Mouse (Mus musculus) lung, postnatal 25 days (tissue): Measurements from ENCODE around the gene Nfatc4.

Source experiments
- DNase-seq: peaks from one replicate; pipeline ENCODE4 v3.0.0; 2022; ENCODE audit warnings: low spot score

The Nfatc4 gene

DNA sequence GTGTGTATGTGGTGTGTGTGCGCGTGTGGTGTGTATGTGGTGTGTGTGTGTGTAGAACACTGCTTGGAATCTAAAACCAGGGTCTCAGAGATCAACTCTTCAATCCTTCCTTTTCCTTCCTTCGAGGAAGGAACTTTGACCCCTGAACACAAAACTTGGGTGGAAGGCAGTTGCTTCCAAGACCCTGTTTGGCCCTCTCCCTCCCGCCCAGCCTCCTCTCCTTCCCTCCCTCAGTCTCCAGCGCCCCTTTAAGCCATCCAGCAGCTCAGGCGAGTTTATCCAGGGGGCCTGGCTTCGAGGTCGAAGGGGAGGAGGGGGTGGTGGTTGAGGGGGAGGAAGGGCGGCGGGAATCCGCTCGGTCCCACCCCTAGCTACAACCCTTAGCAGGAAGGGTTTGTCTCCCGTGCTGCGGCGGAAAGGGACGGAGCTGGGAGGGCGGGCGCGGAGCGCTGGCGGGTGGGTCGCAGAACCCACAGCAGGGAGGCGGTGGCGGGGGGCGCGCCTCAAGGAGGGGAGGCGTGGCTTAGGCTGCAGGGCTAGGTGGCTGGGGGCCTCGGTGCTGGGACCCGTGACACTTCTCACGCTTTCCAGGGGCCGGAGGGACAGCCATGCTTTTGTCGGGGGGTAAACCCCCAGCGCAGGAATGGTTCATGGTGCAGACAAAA lies 30.8 kb downstream of the Nfatc4 start, which contains the start of gene Nynrin:
Nynrin (plus strand) TSS at position 390 of the 665 bp plus-strand sequence.
- DNase-seq: peak; percentile 74

DNA sequence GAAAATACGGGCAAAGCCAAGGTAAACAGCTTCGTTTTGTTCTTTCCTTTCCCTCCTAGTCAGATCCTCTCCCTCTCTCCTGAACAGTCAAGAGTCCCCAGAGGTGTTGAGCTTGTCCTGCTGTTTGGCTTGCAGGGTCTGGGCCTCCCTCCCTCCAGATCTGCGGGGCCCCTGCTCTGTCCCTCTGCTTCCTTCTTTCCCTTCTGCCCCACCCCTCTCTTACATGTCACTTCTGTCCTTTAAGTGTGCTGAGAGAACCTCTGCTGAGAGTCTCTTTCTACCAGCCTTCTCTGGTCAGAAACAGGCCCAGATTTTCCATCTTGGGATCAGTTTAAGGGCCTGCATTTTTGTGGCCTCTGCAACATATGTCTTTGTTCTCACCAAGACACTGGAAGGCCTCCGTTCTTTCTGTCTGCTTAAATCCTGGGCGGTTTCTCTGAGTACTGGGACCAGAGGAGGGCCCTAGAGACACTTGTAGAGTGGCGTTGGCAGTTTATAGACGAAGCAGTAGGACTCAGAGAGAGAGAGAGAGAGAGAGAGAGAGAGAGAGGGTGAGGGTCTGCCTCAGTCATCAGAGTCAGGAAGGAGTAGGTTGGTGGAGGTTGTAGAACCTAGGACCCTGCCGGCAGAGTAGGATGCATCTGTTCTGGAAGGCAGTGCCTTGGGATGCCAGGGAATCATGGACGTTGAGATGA lies 31.6 kb downstream of the Nfatc4 start:
- peak; percentile 18 for DNase-seq

DNA sequence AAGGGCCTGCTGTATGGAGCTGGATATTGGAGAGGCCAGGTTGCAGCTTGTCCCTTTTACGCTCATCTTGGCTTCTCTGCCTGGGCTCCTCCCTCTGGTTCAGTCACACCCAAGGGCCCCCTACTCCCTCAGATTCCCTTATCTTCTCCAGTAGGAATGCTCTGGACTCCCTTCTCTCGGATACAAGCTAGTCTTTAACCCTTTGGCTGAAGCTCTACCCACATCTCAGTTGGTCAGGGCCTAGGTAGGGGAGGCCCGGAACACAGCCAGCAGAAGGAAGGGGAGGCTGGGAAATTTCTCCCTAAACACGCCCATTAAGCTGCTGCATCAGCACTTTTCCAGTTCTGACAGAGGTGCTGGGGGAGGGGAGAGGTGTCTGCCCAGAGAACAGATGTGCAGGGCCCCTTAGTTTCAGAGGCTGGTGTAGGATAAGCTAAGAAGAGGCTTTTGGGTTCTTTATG lies 32.2 kb downstream of the Nfatc4 start:
- DNase-seq: peak; percentile 18

DNA sequence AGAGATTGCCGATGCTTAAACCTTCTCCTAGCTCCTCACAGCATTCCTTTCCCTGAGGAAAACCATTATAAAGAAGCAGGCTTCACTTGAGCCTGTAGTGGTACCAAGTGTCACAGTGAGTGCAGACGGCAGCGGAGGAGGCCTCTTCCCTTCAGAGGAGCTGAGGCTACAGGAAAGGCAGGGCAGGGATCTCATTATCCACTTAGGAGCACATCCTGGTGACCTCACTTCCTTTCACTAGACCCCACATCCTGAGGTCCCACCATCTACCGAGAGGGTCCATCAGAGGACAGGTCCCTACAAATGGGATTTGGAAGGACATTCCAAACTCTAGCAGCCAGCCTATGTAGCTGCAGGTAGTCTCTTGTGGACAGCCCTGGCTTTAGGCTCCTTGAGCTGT lies 34.6 kb downstream of the Nfatc4 start:
- DNase-seq: peak; percentile 13

DNA sequence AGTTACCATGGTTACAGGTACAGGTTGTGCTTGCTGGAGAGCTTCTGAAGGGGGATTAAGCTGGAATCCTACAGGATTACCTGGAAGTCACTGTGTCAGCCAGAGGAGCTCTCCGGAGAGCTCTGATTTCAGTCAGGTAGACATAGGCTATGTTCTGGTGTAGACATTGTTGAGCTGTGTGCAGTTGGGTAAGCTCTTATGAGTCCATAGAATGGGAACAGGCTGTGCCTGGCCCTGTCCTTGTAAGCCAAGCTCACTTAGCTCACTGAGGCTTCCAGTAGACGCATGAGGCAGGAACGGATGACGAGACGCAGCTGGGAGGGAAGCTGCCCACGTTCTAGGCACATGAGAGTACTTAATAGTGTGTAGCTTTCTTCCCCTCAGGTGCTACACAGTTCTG lies 39.2 kb downstream of the Nfatc4 start:
- no peak for DNase-seq

DNA sequence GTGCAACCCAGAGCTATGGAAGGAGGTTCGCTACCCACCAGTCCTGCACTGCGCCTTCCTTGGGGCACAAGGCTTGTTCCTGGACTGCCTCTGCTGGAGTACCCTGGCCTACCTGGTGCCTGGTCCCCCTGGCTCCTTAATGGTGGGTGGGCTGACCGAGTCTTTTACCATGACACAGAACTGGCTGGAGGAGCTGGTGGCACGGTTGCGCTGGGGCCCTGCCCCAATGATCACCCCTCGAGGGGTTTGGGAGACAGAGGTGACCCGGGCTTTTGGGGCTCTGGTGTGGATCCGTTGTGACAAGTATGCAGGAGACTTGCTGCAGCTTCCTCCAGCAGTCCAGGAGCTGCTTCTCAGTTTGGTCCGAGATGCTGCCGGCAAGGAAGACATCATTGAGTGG lies 40.0 kb downstream of the Nfatc4 start:
- DNase-seq: no peak

DNA sequence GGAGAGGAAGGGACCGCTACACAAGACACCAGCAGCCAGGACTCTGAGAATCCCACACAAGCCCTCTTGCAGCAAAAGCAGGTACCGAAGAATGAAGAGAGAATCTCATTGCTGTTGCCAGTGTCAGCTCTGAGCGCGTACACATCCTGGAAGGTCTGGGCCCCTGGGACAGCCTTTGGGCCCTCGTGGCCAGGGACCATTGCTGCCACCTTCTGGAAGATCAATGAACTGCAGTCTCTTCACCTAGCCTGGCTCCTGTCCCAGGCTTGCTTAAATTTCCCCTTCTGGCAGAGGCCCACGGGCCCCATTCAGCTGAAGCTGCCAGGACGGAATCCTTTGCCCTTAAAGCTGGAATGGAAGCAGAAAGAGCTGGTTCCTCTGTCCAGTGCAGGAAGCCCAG lies 40.8 kb downstream of the Nfatc4 start:
- DNase-seq: peak; percentile 83

DNA sequence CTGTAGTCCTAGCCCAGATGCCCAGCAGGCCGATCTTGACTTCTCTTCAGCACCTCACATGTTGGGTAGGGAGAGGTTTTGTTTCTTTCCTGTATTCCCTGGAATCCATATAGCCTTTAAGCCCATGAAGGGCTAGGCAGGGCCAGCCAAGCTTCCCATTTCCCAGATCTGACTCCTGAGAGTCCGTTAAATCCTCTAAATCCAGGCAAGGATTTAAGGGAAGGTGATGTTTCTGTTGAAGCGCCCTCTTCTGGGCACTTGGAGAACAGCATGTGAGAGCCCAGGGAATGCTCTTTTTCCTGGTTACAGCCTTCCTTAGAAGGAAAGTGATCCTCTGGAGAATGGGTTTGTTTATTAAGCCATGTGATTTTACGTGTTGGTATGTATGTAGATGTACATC lies 44.0 kb downstream of the Nfatc4 start:
- DNase-seq: peak; percentile 59

DNA sequence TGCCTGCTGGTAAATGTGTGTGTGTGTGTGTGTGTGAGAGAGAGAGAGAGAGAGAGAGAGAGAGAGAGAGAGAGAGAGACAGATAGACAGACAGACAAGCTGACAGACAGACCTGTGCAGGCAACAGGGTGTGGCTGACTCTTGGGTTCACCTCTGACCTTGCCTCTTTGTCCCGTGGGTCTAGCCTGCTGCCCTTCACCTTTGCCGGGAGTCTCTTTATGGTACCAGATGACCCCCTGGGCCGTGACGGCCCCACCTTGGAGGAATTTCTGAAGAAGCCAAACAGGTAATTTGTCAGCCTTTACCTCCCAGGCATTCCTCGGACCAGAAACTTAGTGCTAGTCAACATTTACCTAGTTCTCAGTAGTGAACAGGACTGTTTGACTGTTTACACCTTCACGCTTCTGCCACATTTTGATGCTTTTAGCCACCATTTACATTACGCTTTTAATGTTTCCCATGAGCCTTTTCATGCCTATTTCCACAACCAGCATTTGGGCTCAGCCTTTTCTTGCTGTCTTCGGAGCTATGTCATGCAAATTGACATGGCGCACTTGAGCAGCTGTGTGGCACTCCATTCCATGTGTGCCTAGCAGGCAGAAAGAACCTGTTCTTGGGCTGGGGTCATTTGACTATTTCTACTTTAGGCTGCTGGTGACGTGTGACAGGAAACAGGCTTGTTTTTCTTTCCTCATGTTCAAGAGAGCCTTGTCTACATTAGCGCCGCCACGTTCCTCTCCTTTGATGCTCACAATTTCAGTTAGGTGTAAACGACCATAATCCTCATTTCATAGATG lies 45.5 kb downstream of the Nfatc4 start:
- DNase-seq: no peak

DNA sequence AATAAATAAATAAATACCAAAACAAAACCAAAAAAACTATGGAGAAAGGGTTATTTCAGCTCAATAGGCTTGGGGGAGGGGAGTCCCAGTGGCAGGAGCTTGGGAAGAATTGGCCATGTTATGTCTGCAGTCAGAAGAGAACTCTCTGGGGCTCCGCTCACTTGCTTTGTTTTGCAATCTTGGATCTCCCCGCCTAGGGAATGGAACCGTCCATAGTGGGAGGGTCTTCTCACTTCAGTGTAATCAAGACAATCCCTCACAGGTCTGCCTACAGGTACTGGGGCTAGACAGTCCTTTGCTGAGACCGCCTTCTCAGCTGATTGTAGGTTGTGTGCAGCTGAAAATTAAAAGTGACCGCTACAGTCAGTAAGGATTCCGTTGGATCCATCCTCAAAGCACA lies 46.6 kb downstream of the Nfatc4 start:
- no peak for DNase-seq

DNA sequence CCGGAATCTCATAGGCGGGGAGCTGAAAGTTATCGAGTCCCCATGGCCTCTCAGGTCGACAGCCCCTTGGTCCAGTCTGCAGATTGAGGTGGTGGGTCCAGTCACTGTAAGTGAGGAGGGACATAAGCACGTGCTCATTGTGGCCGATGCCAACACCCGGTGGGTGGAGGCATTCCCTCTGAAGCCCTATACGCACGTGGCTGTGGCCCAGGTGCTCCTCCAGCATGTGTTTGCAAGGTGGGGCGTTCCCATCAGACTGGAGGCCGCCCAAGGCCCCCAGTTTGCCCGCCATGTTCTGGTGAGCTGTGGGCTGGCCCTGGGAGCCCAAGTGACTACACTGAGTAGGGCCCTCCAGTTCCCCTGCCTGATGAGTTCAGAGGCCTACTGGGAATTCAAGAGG lies 49.1 kb downstream of the Nfatc4 start:
- DNase-seq: no peak

DNA sequence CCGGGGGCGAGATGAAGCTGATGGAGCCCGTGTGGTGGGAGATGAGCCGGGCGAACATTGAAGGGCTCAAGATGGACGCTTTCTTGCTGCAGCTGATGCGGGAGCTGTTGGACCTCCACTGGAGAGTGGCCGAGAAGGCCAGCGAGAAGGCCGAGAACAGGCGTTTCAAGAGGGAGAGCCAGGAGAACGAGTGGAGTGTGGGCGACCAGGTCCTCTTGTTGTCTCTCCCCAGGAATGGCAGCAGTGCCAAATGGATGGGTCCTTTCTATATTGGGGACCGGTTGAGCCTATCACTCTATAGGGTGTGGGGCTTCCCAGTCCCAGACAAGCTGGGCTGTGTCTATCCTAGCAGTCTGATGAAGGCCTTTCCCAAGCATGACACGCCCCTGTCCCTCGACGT lies 49.6 kb downstream of the Nfatc4 start:
- no peak for DNase-seq

DNA sequence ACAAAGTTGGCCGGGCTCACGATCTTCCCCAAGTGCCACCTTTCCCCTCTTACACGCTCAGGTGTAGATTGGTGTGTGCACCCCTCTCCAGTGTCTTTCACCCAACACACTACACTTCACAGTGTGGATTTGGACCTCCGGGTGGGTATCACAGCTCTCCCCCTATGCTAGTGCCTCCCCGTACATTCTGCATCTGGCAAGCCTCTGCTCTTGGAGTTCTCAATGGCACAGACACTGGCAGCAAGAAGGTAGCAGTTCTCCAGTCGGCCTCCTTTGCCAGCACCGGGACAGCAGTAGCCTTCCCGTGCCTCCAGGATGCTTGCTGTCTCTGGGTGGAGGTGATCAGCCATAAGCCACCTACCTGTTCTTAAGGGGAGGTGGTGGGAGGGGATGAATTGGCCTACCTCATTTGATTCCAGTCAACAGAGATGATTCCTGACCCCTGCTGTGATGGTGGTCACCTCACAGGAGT lies 50.3 kb downstream of the Nfatc4 start:
- DNase-seq: no peak

DNA sequence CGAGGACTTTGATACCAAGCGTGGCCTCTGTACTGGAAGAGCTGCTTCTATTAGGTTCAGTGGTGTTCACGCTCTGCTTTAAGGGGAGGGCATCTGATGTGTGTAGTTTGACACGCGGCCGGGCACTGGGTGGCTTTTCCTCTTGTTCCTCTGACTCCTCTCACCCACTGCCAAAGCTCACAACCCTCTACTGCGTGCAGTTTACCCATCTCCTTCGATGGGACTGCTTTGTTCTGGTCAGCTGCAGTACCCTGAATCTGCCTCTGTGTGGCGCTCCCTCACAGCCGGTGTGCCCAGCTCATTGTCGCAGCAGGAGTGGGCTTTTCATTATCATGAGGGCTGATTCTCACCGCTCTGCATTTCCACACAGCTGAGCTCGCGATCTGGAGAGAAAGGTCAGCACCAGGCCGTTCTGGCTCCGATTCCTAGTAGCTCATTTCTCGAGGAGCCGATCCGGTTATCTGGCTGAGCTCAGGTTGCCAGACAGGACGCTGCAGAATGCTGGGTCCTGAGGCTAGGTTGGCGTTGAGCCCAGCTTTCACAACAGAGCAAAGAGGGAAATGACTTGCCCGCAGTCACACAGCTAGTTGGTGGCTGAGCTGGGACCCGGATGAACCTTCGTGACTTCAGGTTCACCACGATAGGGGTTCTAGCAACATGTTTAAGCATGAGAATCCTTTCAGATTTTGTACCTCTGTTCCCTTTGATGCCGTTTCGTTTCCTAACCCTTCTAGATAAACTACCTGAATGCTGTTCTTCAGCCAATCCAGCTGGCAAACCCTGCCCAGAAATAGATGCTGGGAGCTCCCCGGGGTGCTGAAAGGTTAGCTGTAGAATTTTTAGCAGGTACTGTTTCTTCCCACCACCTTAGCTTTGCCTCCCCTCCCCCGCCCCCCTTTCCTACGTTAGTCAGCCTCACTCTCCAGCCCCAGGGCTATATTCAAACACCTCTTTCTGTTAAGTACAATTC lies 51.1 kb downstream of the Nfatc4 start:
- peak; percentile 77 for DNase-seq

DNA sequence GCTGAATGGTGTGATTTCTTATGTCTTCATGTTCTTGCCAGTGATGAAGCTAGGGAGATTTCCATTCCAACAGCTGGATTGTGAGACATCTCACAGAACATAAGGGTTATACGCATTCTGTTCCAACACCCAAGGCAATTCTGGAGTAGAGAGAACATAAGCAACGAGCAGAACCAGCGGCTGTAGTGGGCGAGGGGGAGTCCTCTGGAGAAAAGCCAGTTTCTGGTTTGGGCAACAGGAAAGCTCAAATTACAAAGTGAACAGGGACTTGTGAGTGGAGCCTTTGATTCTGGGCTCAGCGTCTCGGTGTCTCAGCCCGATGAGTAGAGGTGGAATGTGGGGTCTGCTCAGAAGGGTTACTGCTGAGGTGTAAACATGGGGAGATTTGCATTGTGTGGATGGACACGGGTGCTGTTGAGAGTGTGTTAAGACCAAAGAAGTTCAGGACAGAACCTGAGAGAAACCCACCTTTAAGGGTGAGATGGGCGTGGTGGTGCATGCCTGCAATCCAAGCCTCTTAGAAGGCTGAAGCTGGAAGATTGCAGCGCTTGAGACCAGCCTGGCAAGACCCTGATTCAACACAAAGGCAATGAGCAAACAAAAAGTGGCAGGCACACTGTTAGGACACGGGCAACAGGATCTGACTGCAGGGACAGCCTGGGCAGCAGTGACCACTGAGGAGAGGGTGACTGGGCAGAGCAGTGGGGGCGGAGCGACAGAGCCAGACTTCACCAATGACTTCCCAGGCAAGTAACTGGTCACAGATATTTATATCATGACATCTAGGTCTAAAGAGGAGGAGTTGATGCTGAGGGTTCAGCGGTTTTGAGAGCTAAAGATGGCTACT lies 54.7 kb downstream of the Nfatc4 start:
- no peak for DNase-seq

DNA sequence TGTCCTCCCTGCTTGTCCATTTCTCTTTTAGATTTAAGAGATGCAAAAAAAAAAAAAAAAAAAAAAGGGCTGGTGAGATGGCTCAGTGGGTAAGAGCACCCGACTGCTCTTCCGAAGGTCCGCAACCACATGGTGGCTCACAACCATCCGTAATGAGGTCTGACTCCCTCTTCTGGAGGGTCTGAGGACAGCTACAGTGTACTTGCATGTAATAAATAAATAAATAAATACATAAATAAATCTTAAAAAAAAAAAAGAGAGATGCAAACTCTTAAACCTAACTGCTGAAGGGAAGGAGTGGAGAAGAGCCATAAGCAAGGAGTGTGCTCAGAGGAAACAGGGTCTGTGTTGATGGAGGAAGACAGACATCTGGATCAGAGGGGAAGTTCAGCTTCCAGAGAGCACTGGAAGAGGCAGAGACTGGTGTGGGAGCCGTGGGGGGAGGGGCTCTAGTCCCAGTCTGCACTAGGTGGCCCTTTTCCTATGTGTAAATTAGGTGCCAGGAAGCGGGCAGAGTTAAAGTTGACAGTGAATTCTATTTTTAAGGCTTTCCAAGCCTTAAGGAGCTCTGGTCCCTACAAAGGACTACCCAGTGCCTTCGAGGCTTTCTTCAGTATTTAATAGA lies 55.5 kb downstream of the Nfatc4 start:
- DNase-seq: no peak

DNA sequence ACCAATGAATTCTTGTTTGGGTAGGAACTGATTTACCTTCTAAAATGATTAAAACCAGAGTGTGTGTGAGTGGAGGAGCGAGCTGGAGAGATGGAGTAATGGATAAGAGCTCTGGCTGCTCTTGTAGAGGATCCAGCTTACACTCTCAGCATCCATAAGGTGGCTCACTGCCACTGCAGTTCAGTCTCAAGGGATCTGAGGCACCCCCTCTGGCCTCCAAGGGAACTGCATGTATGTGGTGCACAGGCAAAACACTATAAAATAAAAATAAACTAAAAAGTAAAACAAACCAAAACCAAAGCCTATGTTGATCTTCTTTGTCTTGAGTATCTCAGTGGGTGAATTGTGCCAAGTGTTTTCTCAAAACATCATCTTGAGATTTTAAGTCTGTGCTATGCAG lies 56.7 kb downstream of the Nfatc4 start:
- DNase-seq: peak; percentile 82

DNA sequence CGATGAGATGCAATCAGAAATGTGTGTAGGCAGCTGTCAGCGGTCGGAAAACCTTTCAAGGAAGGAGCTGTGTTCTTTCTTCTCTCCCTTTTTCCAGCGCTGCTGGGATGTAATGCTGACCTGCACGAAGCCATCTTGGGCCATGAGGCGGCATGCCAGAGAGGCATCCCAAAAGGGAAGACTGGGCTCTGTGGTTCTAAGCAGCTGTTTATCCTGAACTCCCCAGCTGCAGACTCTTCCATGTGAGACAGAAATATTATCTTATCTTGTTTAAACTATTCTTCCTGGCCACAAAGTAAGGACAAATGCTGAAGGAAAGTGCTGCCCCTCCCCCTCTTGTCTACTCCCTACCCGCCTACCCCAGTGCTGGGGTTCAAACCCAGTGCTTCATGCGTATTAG lies 58.0 kb downstream of the Nfatc4 start:
- DNase-seq: no peak

DNA sequence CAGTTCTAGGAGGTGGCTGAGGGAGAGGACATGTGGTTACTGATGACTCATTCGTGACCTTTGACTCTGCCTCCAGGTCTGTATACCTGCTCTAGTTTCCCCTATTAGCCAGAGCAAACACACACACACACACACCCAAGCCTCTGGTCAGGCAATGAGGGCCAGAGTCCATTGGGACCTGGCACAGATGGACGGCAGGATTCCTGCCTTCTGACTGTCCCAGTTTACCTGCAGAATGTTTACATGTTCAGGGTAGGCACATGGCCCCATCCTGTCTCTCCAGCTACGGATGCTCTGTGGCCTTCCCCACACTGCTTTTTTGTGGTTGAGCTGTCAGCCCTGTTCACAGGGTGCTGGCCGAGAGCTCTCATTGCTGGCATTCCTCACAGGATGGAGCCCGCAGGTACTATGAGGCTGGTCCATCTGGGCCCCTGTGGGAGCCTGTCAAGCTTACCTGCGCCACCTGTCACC lies 59.3 kb downstream of the Nfatc4 start:
- no peak for DNase-seq

DNA sequence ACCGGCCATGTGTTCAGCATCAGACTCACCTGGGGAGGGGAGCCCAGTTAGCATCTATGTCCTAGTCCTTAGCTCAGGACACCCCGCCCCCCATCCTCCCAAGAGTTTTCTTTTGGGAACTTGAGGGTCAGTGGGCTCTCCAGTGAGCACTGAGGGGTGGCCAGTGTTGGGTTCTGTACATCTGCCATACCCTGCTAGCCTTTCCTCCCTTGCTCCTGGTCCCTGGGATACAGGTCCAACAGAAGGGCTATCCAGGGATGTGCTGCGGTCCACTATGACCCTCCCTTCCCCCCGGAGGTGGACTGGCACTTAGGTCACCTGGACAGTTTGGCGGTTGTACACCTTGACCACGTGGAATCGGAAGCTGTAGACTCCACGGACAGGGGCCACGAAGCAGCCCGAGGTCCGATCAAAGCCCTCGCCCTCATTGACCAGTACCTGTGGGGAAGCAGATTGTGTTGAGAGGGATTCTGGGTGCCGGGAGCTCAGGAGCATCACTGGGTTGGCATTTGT lies 60.3 kb downstream of the Nfatc4 start:
- no peak for DNase-seq
